Mouse (Mus musculus): ENCODE data around the gene Tmem138.

GRCm38 (mm10) chr19:10557430-10557829, 19.7 kb downstream of the Tmem138 start:
- no peak for TF ChIP-seq POLR2A (IDR thresholded peaks at IDR 0.05; ENCODE audit: low read depth, low read length)
- no peak for TF ChIP-seq CTCF (conservative IDR thresholded peaks at IDR 0.05; ENCODE audit: insufficient read depth, insufficient read length, low read depth, low read length)

Data from kidney, adult 2 months (tissue).